Mouse (Mus musculus) limb, embryonic 14.5 days (tissue): ENCODE measurements at regions not wholly inside any gene's neighbourhood (a gene's known extent, or its start where the extent isn't known, plus 50 kb on each side); places are given as distances from the start of the nearest gene placed in this dataset.

Source experiments
- ATAC-seq: fragments of 200-750 bp; cut with Nextera tagmentation; 2 replicates; pipeline ENCODE4 v1.8.0; 2017; ENCODE audit warnings: low read depth, moderate number of reproducible peaks, moderate TSS enrichment; ENCODE audit not compliant: low FRiP score
- DNase-seq: peaks from one replicate; pipeline ENCODE4 v3.0.0-alpha.2; 2015; ENCODE audit warnings: low spot score
- H3K27ac ChIP-seq: fragments of 300-500 bp; sonication (generic); replicated peaks from 2 replicates; pipeline ENCODE4 v1.5.1; 2014; ENCODE audit warnings: low read depth, mild to moderate bottlenecking, low read length, moderate library complexity, mixed read lengths
- H3K27me3 ChIP-seq: fragments of 300-500 bp; sonication (generic); 2 replicates; pipeline ENCODE4 v1.6.1; 2014; ENCODE audit warnings: low read length, mixed read lengths; ENCODE audit not compliant: control insufficient read depth, insufficient read depth
- H3K36me3 ChIP-seq: fragments of 300-500 bp; sonication (generic); 2 replicates; pipeline ENCODE4 v1.6.1; 2014; ENCODE audit warnings: mild to moderate bottlenecking, low read length, moderate library complexity, mixed read lengths; ENCODE audit not compliant: control insufficient read depth, insufficient read depth
- H3K4me1 ChIP-seq: fragments of 300-500 bp; sonication (generic); 2 replicates; pipeline ENCODE4 v1.6.1; 2014; ENCODE audit warnings: antibody characterized with exemption, low read length, mixed read lengths; ENCODE audit not compliant: control insufficient read depth, insufficient read depth
- H3K4me2 ChIP-seq: fragments of 300-500 bp; sonication (generic); replicated peaks from 2 replicates; pipeline ENCODE4 v1.6.1; 2014; ENCODE audit warnings: low read depth, mild to moderate bottlenecking, low read length, moderate library complexity; ENCODE audit not compliant: severe bottlenecking
- H3K4me3 ChIP-seq: fragments of 300-500 bp; sonication (generic); replicated peaks from 2 replicates; pipeline ENCODE4 v1.5.1; 2014; ENCODE audit warnings: low read length
- H3K9ac ChIP-seq: fragments of 300-500 bp; sonication (generic); 2 replicates; pipeline ENCODE4 v1.6.1; 2014; ENCODE audit warnings: mild to moderate bottlenecking, low read depth, low read length, moderate library complexity; ENCODE audit not compliant: severe bottlenecking
- H3K9me3 ChIP-seq: fragments of 300-500 bp; sonication (generic); 2 replicates; pipeline ENCODE4 v1.6.1; 2016; ENCODE audit warnings: low read length; ENCODE audit not compliant: control insufficient read depth
- POLR2A ChIP-seq: fragments of 200-500 bp; IDR thresholded peaks from 2 replicates; pipeline ENCODE4 v1.8.0; 2012; ENCODE audit warnings: inconsistent platforms, mild to moderate bottlenecking, moderate library complexity, borderline replicate concordance; ENCODE audit not compliant: insufficient read depth, insufficient read length; ENCODE audit errors: extremely low read depth
- WGBS: fragments of 180-500 bp; shearing (Covaris S2); extraction: QIAGEN DNeasy Blood & Tissue Kit; methylation state at CpG from one replicate; pipeline ENCODE4 v1.1.7; 2014; 5-methylcytosine and 5-hydroxymethylcytosine counted together

DNA sequence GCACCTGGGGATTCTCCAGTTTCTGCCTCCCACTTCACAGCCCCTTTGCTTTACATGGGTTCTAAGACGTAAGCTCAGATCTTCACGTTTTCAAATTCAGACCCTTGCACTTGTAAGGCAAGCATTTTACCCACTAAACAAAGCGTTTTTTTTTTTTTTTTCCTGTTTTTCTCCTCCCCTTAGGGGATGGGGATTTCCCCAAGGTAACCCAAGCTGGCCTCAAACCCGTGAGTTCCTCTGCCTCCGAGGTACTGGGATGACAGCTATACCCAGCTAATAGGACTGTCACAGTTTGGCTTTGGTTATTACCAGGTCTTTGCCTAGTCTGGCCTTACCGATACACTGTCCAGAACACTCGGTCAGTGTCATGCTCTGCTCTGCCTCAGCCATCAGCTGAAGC lies 103.5 kb upstream of the Jarid2 start:
- H3K27ac ChIP-seq: no peak overlapping the region
- 49% methylated on average over 7 of the region's 7 CpGs for WGBS
- no peaks in the 10 kb centered on the region for H3K9me3 ChIP-seq
- no peak overlapping the region for H3K9ac ChIP-seq
- ATAC-seq: no peak
- H3K36me3 ChIP-seq: no peaks in the 10 kb centered on the region
- H3K4me2 ChIP-seq: no peak overlapping the region
- H3K4me3 ChIP-seq: no peak overlapping the region
- TF ChIP-seq POLR2A: no peak
- no peak for DNase-seq
- H3K4me1 ChIP-seq: peaks cover 5% of the 10 kb centered on the region
- no peaks in the 10 kb centered on the region for H3K27me3 ChIP-seq

DNA sequence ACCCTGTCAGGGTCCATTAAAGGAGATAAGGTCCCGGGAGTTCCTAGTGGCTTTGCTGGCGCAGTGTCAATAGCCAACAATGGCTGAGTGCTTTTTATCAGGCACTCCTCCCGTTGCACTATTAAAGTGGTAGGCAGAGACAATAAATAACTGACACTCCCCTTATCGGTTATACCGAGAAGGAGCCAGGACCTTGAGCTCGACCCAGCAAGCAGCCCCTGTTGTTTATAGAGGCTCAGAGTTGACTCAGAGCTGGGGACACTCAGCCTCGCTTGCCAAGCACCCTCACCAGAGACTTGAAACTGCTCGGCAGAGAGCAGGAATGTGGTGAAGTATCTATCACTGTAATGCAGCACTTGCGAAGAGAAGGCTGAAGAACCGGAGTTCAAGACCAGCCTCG lies 102.5 kb upstream of the Jarid2 start:
- H3K9ac ChIP-seq: no peak overlapping the region
- no peak overlapping the region for H3K27ac ChIP-seq
- no peak for ATAC-seq
- no peaks in the 10 kb centered on the region for H3K36me3 ChIP-seq
- peaks cover 5% of the 10 kb centered on the region for H3K4me1 ChIP-seq
- no peaks in the 10 kb centered on the region for H3K9me3 ChIP-seq
- no peak overlapping the region for H3K4me3 ChIP-seq
- no peak overlapping the region for H3K4me2 ChIP-seq
- no peak for DNase-seq
- no peak for TF ChIP-seq POLR2A
- WGBS: 50% methylated on average over 11 of the region's 11 CpGs
- no peaks in the 10 kb centered on the region for H3K27me3 ChIP-seq

DNA sequence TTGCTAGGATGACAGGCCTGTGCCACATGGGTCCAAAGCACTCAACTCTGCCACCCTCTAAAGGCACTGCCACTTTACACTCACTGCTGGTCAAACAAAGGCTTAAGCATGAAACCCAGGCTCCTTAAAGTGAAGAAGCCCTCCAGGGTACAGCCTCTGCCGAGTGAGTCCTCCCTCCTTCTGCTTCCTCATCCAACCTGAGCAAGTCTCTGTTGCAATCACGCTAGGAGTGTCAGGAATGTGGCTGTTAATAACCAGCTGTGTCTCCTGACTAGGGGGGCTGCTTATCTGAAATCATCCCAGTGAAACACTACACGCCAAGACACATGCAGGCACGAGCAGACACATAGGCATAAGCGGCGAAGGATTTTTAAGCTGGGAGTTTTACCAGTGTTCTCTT lies 99.2 kb upstream of the Jarid2 start:
- no peak overlapping the region for H3K27ac ChIP-seq
- H3K9me3 ChIP-seq: no peaks in the 10 kb centered on the region
- no peak for ATAC-seq
- H3K27me3 ChIP-seq: no peaks in the 10 kb centered on the region; the same call in 1 of the 2 replicates
- 56% methylated on average over 6 of the region's 6 CpGs for WGBS
- H3K36me3 ChIP-seq: no peaks in the 10 kb centered on the region
- H3K4me3 ChIP-seq: no peak overlapping the region
- no peak overlapping the region for H3K4me2 ChIP-seq
- TF ChIP-seq POLR2A: no peak
- DNase-seq: peak; percentile 53
- peaks cover 4% of the 10 kb centered on the region for H3K4me1 ChIP-seq
- no peak overlapping the region for H3K9ac ChIP-seq

DNA sequence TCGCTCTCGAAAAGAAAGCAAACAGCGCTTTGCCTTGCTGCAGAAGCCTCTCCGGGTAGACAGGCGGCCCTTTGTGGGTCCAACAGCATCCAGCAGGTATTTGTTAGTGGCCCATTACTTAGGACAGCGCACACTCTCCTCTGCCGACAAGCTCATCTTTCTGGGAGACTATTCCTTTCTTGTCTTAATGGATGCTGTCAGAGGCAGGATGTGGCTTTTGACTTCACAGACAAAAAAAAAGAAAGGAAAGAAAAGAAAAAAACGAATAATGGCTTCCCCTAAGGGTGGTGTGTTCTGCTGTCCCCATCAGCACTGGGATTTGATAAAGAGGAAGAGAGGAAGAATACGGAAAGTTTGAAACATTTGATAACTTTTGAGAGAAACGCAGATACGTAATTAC lies 94.7 kb upstream of the Jarid2 start:
- Histone ChIP-seq H3K36me3 (no peaks in the 10 kb centered on the region), H3K27me3 (no peaks in the 10 kb centered on the region; the same call in 1 of the 2 replicates), H3K27ac (no peak overlapping the region), H3K4me1 (peaks cover 10% of the 10 kb centered on the region), H3K4me2 (no peak overlapping the region), H3K4me3 (no peak overlapping the region), H3K9ac (no peak overlapping the region), H3K9me3 (no peaks in the 10 kb centered on the region)
- WGBS: 16% methylated on average over 11 of the region's 11 CpGs
- no peak for TF ChIP-seq POLR2A
- DNase-seq (no peak), ATAC-seq (no peak)

DNA sequence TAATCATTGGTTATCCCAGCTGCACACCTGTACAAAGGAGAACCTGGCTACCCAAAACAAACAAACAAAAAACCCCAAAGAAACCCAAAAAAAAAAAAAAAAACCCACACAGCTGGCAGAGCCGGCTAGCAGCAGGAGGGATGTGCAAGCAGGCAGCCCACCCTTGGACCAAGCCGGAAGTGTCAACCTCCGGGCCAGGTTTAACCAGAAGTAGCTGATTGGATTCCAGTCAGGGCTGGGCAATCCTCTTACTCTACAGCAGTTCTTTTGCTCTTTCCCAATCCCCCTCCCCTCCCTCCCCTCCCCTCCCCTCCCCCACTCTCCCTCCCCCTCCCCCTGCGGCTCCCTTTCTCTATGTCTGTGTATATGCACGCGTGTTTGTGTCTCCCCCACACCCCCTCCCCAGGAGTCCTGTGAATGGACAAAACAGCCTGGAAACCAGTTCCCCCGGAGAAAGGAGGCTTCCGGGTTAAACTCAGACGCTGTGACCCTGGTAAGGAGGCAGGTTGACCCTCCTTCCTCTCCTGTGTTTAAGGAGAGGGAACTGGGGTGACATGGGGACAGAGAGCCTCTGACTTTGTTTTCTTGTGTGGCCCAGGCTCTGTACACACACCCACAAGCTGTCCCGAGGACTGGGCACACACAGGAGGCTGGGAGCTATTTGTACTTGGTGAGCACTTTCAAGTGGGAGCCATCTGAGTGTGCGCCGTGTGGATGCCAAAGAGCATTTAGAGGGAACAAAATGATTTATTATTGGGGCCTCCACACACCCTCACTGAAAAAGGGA lies 93.9 kb upstream of the Jarid2 start:
- 7% methylated on average over 12 of the region's 12 CpGs for WGBS

DNA sequence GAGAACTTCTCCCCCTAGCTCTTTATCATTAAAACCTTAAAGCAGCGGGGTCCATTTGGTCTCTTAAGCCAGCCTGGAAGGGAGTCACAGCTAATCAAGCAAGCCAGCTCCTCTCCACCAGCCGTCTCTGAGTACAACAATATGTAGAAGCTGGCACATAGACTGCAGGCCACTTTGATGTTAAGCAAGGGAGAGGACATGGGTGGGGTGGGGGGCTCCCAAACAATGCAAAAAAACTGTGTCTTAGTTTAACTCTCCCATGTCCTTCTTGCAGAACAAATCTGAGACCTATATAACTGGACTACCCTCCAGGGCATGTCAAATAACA lies 93.3 kb upstream of the Jarid2 start:
- no peak overlapping the region for H3K4me2 ChIP-seq
- ATAC-seq: no peak

More for the DNA sequence above, 93.9 kb upstream of the Jarid2 start:
- H3K4me1 ChIP-seq: peaks cover 10% of the 10 kb centered on the region
- no peak for TF ChIP-seq POLR2A
- no peak overlapping the region for H3K9ac ChIP-seq
- DNase-seq: no peak
- no peak overlapping the region for H3K4me3 ChIP-seq
- no peaks in the 10 kb centered on the region for H3K9me3 ChIP-seq
- no peaks in the 10 kb centered on the region for H3K36me3 ChIP-seq
- no peak overlapping the region for H3K27ac ChIP-seq
- ATAC-seq: no peak
- no peaks in the 10 kb centered on the region; the same call in 1 of the 2 replicates for H3K27me3 ChIP-seq
- peak overlapping the region; percentile 24; the same call in 1 of the 2 replicates for H3K4me2 ChIP-seq

More for the DNA sequence above, 93.3 kb upstream of the Jarid2 start:
- Histone ChIP-seq H3K4me3 (no peak overlapping the region), H3K4me1 (peaks cover 10% of the 10 kb centered on the region), H3K9me3 (no peaks in the 10 kb centered on the region), H3K36me3 (no peaks in the 10 kb centered on the region), H3K27ac (no peak overlapping the region), H3K9ac (no peak overlapping the region), H3K27me3 (no peaks in the 10 kb centered on the region; the same call in 1 of the 2 replicates)
- WGBS: 13% methylated on average over 2 of the region's 2 CpGs
- TF ChIP-seq POLR2A: no peak
- no peak for DNase-seq
